Mouse (Mus musculus): ENCODE results near the gene Cox5a.
A peak's percentile ranks its signal among the peaks of the same experiment; 100 is the strongest.

The Cox5a gene

GRCm38 (mm10) chr9:57561711-57562099 lies 40.6 kb downstream of the Cox5a start:
- peak in 1 of 2 experiments; percentile 54 for DNase-seq (ENCODE audit: low spot score in 2 of 2)

DNA sequence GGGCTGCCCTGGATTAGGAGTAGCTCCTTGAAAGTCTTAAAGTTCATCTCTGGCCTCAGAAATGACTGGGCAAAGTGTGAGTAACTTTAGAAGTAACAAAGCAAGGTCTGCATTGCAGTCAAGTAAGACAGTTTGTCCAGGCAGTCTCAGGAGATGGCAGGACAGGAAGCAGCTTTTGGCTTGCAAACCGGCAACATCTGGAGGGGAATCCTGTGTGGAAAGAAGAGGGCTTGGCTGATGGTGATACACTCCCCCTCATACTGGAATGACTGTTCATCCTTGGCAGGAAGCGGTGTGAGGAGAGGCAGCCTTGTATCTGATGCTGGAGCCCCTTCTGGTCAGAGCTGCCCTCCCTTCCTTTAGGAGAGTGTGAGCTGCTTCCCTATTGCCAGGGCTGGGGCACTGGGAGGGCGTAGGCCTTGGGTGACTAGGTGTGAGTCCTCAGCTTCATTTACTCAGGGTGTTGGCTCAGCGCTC lies 41.9 kb downstream of the Cox5a start:
- no peak for DNase-seq (ENCODE audit: low spot score in 2 of 2)

DNA sequence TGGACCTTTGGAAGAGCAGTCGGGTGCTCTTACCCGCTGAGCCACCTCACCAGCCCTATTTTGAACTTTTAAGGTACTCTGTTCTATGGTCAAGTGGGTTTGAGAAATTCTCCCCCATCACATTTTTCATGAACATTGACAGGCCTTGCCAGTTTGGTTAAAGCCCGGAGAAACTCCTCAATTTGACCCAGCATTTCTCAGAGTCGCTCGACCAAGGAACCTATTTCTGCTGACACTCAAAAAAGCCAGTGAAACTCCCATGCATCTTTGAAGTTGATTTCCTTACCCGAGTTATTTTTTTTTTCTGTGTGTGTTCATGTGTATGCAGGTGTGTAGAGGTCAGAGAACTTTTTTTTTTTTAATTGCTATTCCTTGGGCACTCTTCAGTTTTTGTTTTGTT lies 43.5 kb downstream of the Cox5a start:
- no peak for DNase-seq (ENCODE audit: low spot score in 2 of 2)

GRCm38 (mm10) chr9:57565741-57566221 lies 44.7 kb downstream of the Cox5a start:
- no peak for DNase-seq (ENCODE audit: low spot score in 2 of 2)

- DNase-seq (ENCODE audit: low spot score in 2 of 2) = no peak
Observed at GRCm38 (mm10) chr9:57566846-57567245, 45.8 kb downstream of the Cox5a start.

GRCm38 (mm10) chr9:57568500-57568899 lies 47.4 kb downstream of the Cox5a start:
- DNase-seq (ENCODE audit: low spot score in 2 of 2) = no peak

GRCm38 (mm10) chr9:57574397-57574796 lies 53.3 kb downstream of the Cox5a start:
- DNase-seq (ENCODE audit: low spot score in 2 of 2) = no peak

DNA sequence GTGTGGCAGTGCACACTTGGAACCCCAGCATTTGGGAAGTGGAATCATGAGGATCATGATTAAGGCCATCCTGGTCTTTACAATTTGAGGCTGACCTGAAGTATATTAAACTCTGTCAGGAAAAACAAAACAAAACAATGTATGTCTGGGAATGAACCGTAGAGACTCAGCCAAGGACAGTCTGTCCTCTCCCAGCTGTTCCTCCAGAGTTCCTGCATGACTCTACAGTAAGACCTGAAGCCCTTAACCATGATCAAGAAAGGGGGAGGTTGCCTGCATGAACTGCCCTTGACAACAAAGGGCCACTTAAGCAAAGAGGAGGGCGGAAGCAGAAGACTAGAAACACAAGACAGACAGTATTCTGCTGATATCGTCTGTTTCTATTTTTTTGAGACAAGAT lies 54.5 kb downstream of the Cox5a start:
- DNase-seq (ENCODE audit: low spot score in 2 of 2) = no peak

DNA sequence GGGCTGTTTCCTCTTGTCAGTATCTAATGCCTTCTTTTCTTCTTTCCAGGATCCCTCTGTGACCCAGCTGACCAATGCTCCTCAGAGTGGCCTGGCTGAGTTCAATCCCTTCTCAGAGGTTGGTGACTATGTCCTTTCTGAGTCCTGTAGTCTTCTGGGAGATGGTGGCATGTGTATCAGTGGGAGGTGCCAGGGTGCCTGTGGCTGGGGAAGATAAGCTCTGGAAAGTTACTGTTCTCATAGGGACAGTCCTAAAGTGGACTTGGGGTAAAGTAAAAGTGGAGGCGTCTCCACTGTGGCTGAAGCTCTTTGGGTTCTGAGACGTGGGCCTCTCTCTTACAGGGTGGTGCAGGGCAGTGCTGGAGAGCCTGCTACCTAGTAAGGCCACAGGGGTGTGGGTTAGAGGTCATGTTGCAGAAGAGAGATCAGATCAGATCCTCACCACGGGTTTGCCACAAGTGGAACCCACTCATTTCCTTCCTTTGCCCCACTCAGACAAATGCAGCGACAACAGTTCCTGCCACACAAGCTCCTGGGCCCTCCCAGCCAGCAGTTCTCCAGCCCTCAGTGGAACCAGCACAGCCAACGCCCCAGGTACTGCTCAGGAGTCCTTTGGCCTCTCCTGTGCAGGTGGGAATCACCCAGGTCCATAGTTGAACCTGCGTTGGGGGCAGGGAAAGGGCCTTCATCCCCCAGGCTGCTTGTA lies 56.2 kb downstream of the Cox5a start:
- DNase-seq (ENCODE audit: low spot score in 2 of 2) = no peak
